Mouse (Mus musculus) lung, adult 2 months (tissue): ENCODE results near the gene Btbd7.

ENCODE experiments used
- CTCF ChIP-seq: fragments of 200-500 bp; IDR thresholded peaks from 2 replicates; pipeline ENCODE4 v1.5.1; 2011; ENCODE audit warnings: mild to moderate bottlenecking, low read length, control low read depth; ENCODE audit not compliant: insufficient read depth
- POLR2A ChIP-seq: fragments of 200-500 bp; IDR thresholded peaks from 2 replicates; pipeline ENCODE4 v1.6.1; 2011; ENCODE audit warnings: low read depth, mild to moderate bottlenecking, control low read depth, low read length, borderline replicate concordance; ENCODE audit errors: extremely low read depth

GRCm38 (mm10) chr12:102763696-102764095 is 114.6 kb downstream of the Btbd7 start:
- no peak for TF ChIP-seq POLR2A
- TF ChIP-seq CTCF: no peak
